Mouse (Mus musculus): ENCODE results near the gene Ctf1. TPM values are rescaled to one million over a fixed set of nuclear protein-coding genes. Genes with fewer than 3 reads are reported as not detected.
"Not testable (repeated sequence)": the region's sequence is repeated elsewhere in the genome, so short reads cannot be mapped to it uniquely, and the experiment has no call there.

The Ctf1 gene
- polyA plus RNA-seq, 1 experiment from 2014 or later = 15.9 TPM

DNA sequence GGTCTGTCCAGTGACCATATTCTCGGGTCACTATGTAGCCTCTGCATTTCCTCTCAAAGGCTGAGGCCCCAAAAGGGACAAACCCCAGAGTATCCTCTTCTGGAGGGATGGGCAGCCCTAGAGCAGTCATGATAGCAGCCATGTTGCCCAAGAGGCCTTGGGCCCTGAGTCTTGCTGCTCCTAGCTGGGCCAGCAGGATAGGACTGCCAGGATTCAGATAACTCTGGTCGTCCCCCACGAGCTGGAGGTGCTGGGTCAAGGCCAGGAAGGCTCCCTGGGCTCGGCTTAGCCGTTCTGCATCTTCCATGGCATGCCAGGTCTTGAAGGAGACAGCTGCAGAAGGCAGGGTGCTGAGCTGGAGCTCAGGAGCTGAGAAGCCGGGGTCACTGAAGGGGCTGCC, 6.7 kb downstream of the Ctf1 start:
- no peak for TF ChIP-seq CTCF (IDR thresholded peaks at IDR 0.05; ENCODE audit: low read depth)
- ATAC-seq (replicated peaks; ENCODE audit: low FRiP score, low read depth) (no peak), DNase-seq (ENCODE audit: low spot score) (no peak)
- Histone ChIP-seq H3K9me3 (replicated peaks; ENCODE audit: low read length) (no peaks in the 10 kb centered on the region), H3K36me3 (ENCODE audit: insufficient read depth, low read length) (no peaks in the 10 kb centered on the region), H3K4me1 (replicated peaks; ENCODE audit: insufficient read depth, low read length) (0 out of 2 replicates have a peak, but pooled peaks cover 6% of the 10 kb centered on the region), H3K4me3 (replicated peaks; ENCODE audit: low read depth, low read length) (no peak overlapping the region), H3K27ac (no peak overlapping the region), H3K4me2 (ENCODE audit: low read length) (no peak overlapping the region), H3K9ac (ENCODE audit: low read depth, low read length) (no peak overlapping the region), H3K27me3 (ENCODE audit: insufficient read depth, low read length) (no peaks in the 10 kb centered on the region)
- 89% methylated on average over 6 of the region's 6 CpGs for WGBS

DNA sequence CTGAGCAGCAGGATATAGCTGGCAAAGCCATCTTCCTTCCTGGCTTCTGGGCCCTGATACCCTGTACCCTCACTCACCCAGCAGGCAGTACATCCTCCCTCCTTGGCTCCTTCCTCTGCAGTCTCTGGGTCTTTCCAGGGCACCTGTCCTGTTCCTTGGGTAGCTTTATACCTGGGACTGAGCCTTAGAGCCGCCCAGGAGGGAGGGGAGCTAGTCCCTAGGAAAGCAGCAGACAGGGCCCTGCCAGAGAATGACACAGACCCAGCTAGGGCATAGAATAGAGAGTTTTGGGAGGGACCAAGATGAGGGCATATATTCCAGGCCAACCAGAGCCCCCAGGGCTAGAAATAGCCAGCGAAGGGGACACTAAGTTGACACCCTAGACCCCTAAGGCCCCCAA, 13.0 kb downstream of the Ctf1 start:
- ATAC-seq (replicated peaks; ENCODE audit: low FRiP score, low read depth) (no peak), DNase-seq (ENCODE audit: low spot score) (no peak)
- H3K4me3 ChIP-seq (replicated peaks; ENCODE audit: low read depth, low read length) = no peak overlapping the region
- no peaks in the 10 kb centered on the region for H3K36me3 ChIP-seq (ENCODE audit: insufficient read depth, low read length)
- TF ChIP-seq CTCF (IDR thresholded peaks at IDR 0.05; ENCODE audit: low read depth) = no peak
- 66% methylated on average over 2 of the region's 2 CpGs for WGBS
- no peak overlapping the region for H3K9ac ChIP-seq (ENCODE audit: low read depth, low read length)
- H3K4me1 ChIP-seq (replicated peaks; ENCODE audit: insufficient read depth, low read length) = no peaks in the 10 kb centered on the region
- H3K4me2 ChIP-seq (ENCODE audit: low read length) = no peak overlapping the region
- H3K9me3 ChIP-seq (replicated peaks; ENCODE audit: low read length) = no peaks in the 10 kb centered on the region
- H3K27me3 ChIP-seq (ENCODE audit: insufficient read depth, low read length) = no peaks in the 10 kb centered on the region
- H3K27ac ChIP-seq = no peak overlapping the region

- Histone ChIP-seq H3K4me3 (replicated peaks; ENCODE audit: low read depth, low read length) (no peak overlapping the region), H3K4me2 (ENCODE audit: low read length) (no peak overlapping the region), H3K9me3 (replicated peaks; ENCODE audit: low read length) (no peaks in the 10 kb centered on the region), H3K36me3 (ENCODE audit: insufficient read depth, low read length) (no peaks in the 10 kb centered on the region), H3K27me3 (ENCODE audit: insufficient read depth, low read length) (no peaks in the 10 kb centered on the region), H3K4me1 (replicated peaks; ENCODE audit: insufficient read depth, low read length) (no peaks in the 10 kb centered on the region), H3K9ac (ENCODE audit: low read depth, low read length) (no peak overlapping the region), H3K27ac (no peak overlapping the region)
- ATAC-seq (replicated peaks; ENCODE audit: low FRiP score, low read depth) (no peak), DNase-seq (ENCODE audit: low spot score) (no peak)
- no peak for TF ChIP-seq CTCF (IDR thresholded peaks at IDR 0.05; ENCODE audit: low read depth)
- WGBS = 74% methylated on average over 6 of the region's 6 CpGs
Measured at GRCm38 (mm10) chr7:127725924-127726323, 13.4 kb downstream of the Ctf1 start.

GRCm38 (mm10) chr7:127727898-127728297, 15.4 kb downstream of the Ctf1 start:
- Histone ChIP-seq H3K9me3 (replicated peaks; ENCODE audit: low read length) (no peaks in the 10 kb centered on the region), H3K27ac (no peak overlapping the region), H3K4me1 (replicated peaks; ENCODE audit: insufficient read depth, low read length) (no peaks in the 10 kb centered on the region), H3K36me3 (ENCODE audit: insufficient read depth, low read length) (no peaks in the 10 kb centered on the region), H3K4me2 (ENCODE audit: low read length) (no peak overlapping the region), H3K4me3 (replicated peaks; ENCODE audit: low read depth, low read length) (no peak overlapping the region), H3K27me3 (ENCODE audit: insufficient read depth, low read length) (no peaks in the 10 kb centered on the region), H3K9ac (ENCODE audit: low read depth, low read length) (no peak overlapping the region)
- DNase-seq (ENCODE audit: low spot score) (no peak), ATAC-seq (replicated peaks; ENCODE audit: low FRiP score, low read depth) (no peak)
- 85% methylated on average over 7 of the region's 7 CpGs for WGBS
- no peak for TF ChIP-seq CTCF (IDR thresholded peaks at IDR 0.05; ENCODE audit: low read depth)

DNA sequence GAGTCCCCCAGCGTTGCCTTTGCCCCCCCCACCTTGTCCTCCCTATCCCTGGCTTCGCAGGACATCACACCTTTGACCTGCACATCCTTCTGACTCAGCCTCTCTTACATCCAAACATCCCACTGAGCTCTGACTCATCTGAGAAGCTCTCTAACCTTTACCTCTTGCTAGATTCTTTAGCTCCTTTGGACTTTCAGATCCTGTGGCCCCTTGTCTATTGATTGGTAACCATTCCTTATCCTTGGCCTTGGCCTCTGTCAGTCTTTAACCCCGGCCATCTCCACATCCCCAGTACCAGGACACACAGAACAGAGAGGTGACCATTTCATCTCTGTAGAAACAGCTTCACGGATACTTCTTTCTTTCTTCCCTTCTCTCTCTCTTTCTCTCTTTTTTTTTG, 17.6 kb downstream of the Ctf1 start:
- no peaks in the 10 kb centered on the region for H3K27me3 ChIP-seq (ENCODE audit: insufficient read depth, low read length)
- WGBS = 66% methylated on average over 4 of the region's 4 CpGs
- no peaks in the 10 kb centered on the region for H3K9me3 ChIP-seq (replicated peaks; ENCODE audit: low read length)
- DNase-seq (ENCODE audit: low spot score) = no peak
- H3K4me1 ChIP-seq (replicated peaks; ENCODE audit: insufficient read depth, low read length) = no peaks in the 10 kb centered on the region
- H3K27ac ChIP-seq = no peak overlapping the region
- no peak overlapping the region for H3K4me3 ChIP-seq (replicated peaks; ENCODE audit: low read depth, low read length)
- no peak for TF ChIP-seq CTCF (IDR thresholded peaks at IDR 0.05; ENCODE audit: low read depth)
- no peak for ATAC-seq (replicated peaks; ENCODE audit: low FRiP score, low read depth)
- no peaks in the 10 kb centered on the region for H3K36me3 ChIP-seq (ENCODE audit: insufficient read depth, low read length)
- H3K9ac ChIP-seq (ENCODE audit: low read depth, low read length) = no peak overlapping the region
- no peak overlapping the region for H3K4me2 ChIP-seq (ENCODE audit: low read length)

GRCm38 (mm10) chr7:127732066-127732465, 19.5 kb downstream of the Ctf1 start, which contains the start of gene Ctf2:
Ctf2 (minus strand) TSS chr7:127732166.
- H3K4me1 ChIP-seq (replicated peaks; ENCODE audit: insufficient read depth, low read length); H3K4me3 ChIP-seq (replicated peaks; ENCODE audit: low read depth, low read length); H3K9ac ChIP-seq (ENCODE audit: low read depth, low read length); H3K27ac ChIP-seq; DNase-seq (ENCODE audit: low spot score); H3K9me3 ChIP-seq (replicated peaks; ENCODE audit: low read length); H3K4me2 ChIP-seq (ENCODE audit: low read length); H3K36me3 ChIP-seq (ENCODE audit: insufficient read depth, low read length); ATAC-seq (replicated peaks; ENCODE audit: low FRiP score, low read depth); H3K27me3 ChIP-seq (ENCODE audit: insufficient read depth, low read length): not testable (repeated sequence)
- no CpG with 5 or more reads among the region's 5 CpGs for WGBS

- H3K27ac ChIP-seq = peak within 1 kb of the TSS; percentile 74
- peaks cover 2% of the 10 kb centered on the region; the same call in 1 of the 2 replicates for H3K36me3 ChIP-seq (ENCODE audit: insufficient read depth, low read length)
- peaks cover 5% of the 10 kb centered on the region; the same call in 1 of the 2 replicates for H3K4me1 ChIP-seq (replicated peaks; ENCODE audit: insufficient read depth, low read length)
- TF ChIP-seq CTCF (IDR thresholded peaks at IDR 0.05; ENCODE audit: low read depth) = peak; percentile 75
- H3K4me2 ChIP-seq (ENCODE audit: low read length) = peak within 1 kb of the TSS; percentile 97
- 0% methylated on average over 26 of the region's 26 CpGs for WGBS
- peak within 1 kb of the TSS; percentile 53 for H3K9ac ChIP-seq (ENCODE audit: low read depth, low read length)
- no peaks in the 10 kb centered on the region for H3K9me3 ChIP-seq (replicated peaks; ENCODE audit: low read length)
- peak within 1 kb of the TSS; percentile 86 for H3K4me3 ChIP-seq (replicated peaks; ENCODE audit: low read depth, low read length)
- no peaks in the 10 kb centered on the region for H3K27me3 ChIP-seq (ENCODE audit: insufficient read depth, low read length)
- no peak for ATAC-seq (replicated peaks; ENCODE audit: low FRiP score, low read depth)
- DNase-seq (ENCODE audit: low spot score) = peak; percentile 88
Measured at GRCm38 (mm10) chr7:127744366-127745045, 32.0 kb downstream of the Ctf1 start, which contains the start of gene Fbxl19. Fbxl19 (plus strand) TSS chr7:127744543.
